Mouse (Mus musculus) cerebellum, adult 11 months (tissue): ENCODE measurements around the gene Fev.
A peak's percentile ranks its signal among the peaks of the same experiment; 100 is the strongest.

Experiments used
- DNase-seq: peaks from one replicate; pipeline ENCODE4 v3.0.0; 2022

The Fev gene

GRCm38 (mm10) chr1:74877199-74877598, 8.0 kb downstream of the Fev start:
- DNase-seq, result no peak

DNA sequence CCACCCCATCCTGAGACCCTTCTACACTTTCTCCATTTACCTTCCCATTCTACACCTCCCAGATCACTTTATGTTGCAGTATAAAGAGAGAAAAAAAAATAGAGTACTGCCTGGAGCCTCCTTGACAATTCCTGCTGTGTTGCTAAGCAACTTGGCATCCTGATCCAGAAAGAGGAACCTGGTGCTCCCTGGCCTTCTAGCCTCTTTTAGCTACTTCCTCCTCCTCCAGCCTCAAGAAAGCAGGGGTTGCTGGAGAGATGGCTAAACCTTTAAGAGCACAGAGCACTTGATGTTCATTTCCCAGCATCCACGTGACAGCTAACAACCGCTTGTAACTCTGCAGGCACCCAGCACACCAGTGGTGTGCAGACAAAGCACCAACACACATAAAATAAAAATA, 13.0 kb downstream of the Fev start:
- DNase-seq, result no peak

- DNase-seq, result no peak
Observed at GRCm38 (mm10) chr1:74861783-74862182, 23.4 kb downstream of the Fev start.

GRCm38 (mm10) chr1:74859223-74859984, 25.8 kb downstream of the Fev start:
- peak; percentile 16 for DNase-seq

DNA sequence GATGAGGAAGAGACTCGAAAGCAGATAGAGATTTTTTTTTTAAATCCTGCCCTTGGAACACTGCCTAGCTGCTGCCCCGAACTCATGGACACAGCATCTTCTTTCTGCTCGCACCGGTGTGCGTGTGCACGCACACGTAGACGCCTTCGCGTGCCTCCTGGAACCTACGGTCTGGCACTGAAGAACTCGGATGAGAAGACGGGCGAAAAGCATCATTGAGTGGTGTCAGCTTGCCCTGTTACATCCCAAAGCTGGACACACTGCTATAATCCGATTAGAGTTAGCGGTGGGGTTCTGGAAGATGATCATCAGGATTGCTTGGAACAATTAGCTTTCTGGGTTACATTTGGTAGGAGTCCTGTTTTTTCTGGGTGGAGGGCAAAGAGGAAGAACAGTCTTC, 26.4 kb downstream of the Fev start:
- DNase-seq, result no peak

DNA sequence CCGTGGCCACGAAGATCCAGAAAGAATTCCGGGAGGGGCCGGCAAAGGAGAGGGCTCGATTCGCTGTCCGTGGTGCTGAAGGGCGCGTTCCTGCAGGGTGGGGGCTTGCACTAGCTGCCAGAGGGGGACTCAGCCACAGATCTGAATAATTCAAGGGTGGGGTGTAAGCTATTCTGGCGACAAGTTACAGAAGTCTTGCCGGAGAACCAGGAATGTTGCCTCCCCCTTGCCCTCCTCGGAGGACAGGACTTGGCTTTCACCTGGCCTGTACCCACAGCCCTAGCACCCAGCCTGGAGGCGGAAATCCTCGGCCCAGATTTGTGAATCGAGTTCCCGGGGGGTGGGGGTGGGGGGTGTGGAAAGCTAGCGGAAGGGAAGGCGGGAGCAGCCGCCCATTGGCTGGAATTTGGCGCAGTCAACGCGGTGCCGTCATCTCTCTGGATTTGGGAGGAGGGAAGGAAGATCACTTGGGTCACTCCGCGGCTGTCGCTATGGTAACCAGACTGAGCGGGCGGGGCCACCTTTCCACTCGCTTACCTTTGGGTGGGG, 27.0 kb downstream of the Fev start:
- DNase-seq, result peak; percentile 96

GRCm38 (mm10) chr1:74857677-74858076, 27.5 kb downstream of the Fev start:
- peak; percentile 27 for DNase-seq

DNA sequence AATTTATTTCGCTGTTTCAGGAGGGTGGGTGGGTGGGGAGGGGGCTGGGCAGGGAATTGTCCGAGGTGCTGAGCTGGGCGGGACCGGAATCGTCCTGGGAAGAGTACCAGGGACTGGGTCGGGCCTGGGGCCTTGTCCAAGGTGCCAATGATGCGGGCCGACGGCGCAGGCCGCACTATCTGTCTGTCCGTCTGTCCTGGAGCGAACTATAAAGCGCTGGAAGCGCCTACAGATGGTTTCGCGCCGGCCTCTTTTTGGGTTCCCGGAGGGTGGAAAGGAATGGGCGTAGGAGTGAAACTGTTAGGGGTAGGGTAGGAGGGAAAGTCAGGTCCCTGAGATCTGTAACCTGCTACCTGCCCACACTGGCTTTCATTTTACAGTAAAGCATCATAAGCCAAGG, 28.0 kb downstream of the Fev start:
- peak; percentile 37 for DNase-seq

DNA sequence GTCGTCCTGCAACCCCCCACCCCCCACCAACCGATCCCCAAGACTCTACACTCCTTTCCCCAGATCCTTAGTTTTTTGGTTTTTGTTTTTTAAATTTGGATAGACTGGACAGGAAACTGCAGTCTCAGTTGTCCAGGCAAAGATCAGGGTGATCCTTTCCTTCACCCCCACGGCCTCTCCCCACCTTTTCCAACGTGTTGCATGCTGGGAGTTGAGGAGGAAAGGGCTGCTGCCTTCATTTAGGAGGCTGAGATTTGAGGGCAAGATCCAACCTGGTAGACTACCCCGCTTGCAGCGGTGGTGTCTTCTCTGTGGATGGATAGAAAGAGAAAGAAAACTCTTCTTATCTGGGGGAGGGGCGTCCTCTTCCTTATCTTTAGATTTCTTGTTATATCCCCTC, 28.4 kb downstream of the Fev start:
- DNase-seq, result peak; percentile 29

- DNase-seq, result peak; percentile 22
Observed at GRCm38 (mm10) chr1:74856439-74856720, 28.8 kb downstream of the Fev start.

DNA sequence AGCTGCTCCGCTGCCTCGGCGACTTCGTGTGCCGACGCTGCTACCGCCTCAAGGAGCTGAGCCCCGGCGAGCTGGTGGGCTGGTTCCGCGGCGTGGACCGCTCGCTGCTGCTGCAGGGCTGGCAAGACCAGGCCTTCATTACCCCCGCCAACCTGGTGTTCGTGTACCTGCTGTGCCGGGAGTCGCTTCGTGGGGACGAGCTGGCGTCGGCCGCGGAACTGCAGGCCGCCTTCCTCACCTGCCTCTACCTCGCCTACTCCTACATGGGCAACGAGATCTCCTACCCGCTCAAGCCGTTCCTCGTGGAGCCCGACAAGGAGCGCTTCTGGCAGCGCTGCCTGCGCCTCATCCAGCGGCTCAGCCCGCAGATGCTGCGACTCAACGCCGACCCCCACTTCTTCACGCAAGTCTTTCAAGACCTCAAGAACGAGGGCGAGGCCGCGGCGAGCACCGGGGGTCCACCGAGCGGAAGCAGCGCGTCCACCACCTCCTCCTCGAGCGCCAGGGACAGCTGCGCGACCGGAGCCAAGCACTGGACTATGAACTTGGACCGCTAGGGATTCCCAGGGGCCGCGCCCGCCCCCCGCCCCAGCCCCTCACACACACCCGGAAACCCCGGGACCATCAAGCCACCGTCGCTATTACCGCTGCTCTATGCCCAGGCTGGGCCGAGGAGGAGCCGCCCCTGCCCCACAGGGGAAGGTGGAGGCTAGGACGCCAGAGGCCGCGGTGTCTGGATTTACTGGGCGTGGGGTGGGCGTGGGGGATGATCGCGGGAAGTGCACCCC, 29.4 kb downstream of the Fev start:
- peak; percentile 43 for DNase-seq

GRCm38 (mm10) chr1:74855156-74855555, 30.1 kb downstream of the Fev start:
- no peak for DNase-seq

- peak; percentile 95 for DNase-seq
Observed at GRCm38 (mm10) chr1:74854306-74855056, 30.7 kb downstream of the Fev start, which contains the start of gene Cdk5r2. TSS of gene Cdk5r2 (plus strand) at chr1:74854934.

DNA sequence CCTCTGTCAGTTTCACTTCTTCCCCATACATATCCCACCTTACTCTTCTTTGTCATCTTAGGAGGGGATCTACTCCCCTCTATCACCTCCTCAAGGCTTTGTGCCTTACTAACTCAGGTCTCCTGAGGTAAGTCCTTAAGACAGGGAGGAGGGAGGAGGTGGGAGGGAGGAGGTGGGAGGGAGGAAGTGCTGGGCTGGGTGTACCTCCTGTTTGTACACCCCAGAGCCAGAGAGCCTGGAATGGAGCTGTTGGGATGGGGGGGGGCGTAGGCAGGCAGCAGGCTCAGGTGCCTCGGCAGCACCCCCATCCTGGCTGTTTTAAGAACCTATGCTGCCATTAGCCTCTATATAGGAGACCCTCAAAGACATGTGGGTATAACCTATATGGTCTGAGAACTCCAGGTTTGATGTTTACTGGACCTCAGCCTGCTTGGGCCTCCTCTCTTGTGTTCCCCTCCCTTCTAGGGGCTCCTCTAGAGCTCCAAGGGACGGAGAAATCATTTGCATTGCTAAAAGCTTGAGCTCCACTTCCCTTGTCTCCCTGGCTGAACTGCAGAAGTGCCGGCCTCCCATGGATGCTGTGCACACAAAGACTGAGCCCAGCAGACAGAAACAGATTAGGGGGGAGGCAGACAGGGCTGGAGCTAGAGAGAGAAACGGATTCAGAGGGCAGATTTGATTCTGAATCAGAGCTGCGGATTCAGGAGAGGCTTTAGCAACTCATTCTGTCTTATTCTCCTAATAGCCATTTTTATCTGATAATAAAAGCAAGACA, 34.0 kb downstream of the Fev start:
- no peak for DNase-seq

DNA sequence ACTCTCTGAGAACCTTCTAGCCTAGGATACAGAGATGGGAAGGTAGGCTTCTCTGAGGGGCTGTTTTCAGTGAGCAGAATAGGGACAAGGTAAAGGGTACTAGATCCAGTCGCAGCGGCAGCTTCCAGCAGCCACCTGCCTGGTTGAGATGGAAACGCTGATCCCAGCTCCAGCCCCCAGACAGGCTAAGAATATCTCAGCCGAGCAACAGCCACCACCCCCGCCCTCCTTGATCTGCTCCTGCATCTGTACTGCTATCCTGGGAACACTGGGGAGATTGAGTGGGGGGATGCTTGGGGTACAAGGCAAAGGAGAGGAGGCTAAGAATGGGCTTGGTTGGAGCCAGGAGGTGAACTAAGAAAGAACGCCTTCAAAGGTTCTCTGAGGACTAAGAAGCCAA, 35.0 kb downstream of the Fev start:
- no peak for DNase-seq

DNA sequence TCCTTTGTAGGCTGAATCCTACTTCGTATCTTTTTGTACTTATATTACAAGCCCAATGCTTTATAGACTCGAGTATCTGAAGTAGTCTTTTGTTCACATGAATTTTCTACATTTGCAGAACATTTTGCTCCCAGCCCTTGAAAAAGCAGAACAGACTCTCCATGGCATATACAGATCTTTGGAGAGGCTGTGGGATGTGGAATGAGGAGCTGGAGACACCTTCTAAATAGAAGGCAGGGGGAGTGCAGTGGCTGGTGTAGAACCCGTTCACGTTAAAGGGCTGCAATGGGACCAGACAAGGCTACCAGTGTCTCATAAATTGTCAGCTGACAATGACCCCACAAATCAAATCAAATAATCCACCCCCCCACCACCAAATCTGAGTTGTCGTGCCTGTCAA, 36.3 kb downstream of the Fev start:
- no peak for DNase-seq

- no peak for DNase-seq
Observed at GRCm38 (mm10) chr1:74846341-74846740, 38.9 kb downstream of the Fev start.

- no peak for DNase-seq
Observed at GRCm38 (mm10) chr1:74843090-74843489, 42.1 kb downstream of the Fev start.

DNA sequence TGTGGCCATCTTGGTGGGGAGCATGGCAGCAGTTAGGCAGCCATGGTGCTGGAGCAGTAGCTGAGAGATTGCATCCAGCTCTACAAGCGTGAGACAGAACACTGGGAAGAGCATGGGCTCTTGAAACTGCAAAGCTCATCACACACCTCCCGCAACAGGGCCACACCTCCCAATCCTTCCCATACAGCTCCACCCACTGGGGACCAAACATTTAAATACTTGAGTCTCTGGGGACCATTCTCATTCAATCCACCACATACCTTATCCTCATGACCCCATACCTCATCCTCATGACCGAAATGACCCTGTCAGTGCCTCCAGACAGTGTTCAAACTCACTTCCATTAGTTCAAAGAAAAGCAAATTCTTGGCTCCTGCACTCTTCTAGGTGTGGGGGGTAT, 52.0 kb downstream of the Fev start:
- DNase-seq, result no peak
